Comparison of ENCODE assay signal across 8 mouse cellular contexts in genomic region chr1:184726576-184727300, GRCm38 (mm10). TPM values are rescaled to one million over a fixed set of nuclear protein-coding genes. Genes with fewer than 3 reads are reported as not detected.
DNase-seq lines count a peak whose midpoint lies in the region; ATAC-seq lines count a peak whose summit lies in the region.
"Had no signal": no experiment of that assay in that cellular context is flagged by ENCODE, and none has a peak within 500 bp of the region (broad histone marks: within the 10 kb centered on the region; RNA-seq: fewer than 3 reads in every experiment).

No protein-coding gene starts in this region.

- H3K4me1 ChIP-seq in liver, embryonic 11.5 days (replicated peaks; ENCODE audit: control insufficient read depth, insufficient read depth, low read length), result peaks cover 4% of the 10 kb centered on the region
- H3K4me1 ChIP-seq in forebrain, embryonic 13.5 days, result peaks cover 17% of the 10 kb centered on the region
- peaks cover 22% of the 10 kb centered on the region for H3K4me1 ChIP-seq in intestine, embryonic 16.5 days (ENCODE audit: control insufficient read depth, insufficient read depth, low read length)
- H3K4me1 ChIP-seq in neural tube, embryonic 15.5 days, result peaks cover 16% of the 10 kb centered on the region

- no peak for ATAC-seq in liver, embryonic 11.5 days (replicated peaks; ENCODE audit: low FRiP score)
- ATAC-seq in forebrain, embryonic 13.5 days, result no peak
- no peak for ATAC-seq in intestine, embryonic 16.5 days
- no peak for ATAC-seq in neural tube, embryonic 15.5 days (ENCODE audit: low FRiP score)
- no peak for ATAC-seq in activated CD4-positive, CD25-positive, alpha-beta regulatory T cell, adult 4 months

- no peaks in the 10 kb centered on the region for H3K9me3 ChIP-seq in liver, embryonic 11.5 days (ENCODE audit: control insufficient read depth, low read length)
- no peaks in the 10 kb centered on the region for H3K9me3 ChIP-seq in forebrain, embryonic 13.5 days (replicated peaks)
- no peaks in the 10 kb centered on the region for H3K9me3 ChIP-seq in intestine, embryonic 16.5 days (ENCODE audit: control insufficient read depth, low read length)
- no peaks in the 10 kb centered on the region for H3K9me3 ChIP-seq in neural tube, embryonic 15.5 days (replicated peaks)

- H3K9ac ChIP-seq in liver, embryonic 11.5 days (ENCODE audit: low read depth, low read length), result peak overlapping the region; percentile 85
- H3K9ac ChIP-seq in forebrain, embryonic 13.5 days, result no peak overlapping the region
- peak overlapping the region; percentile 94 for H3K9ac ChIP-seq in intestine, embryonic 16.5 days (ENCODE audit: low read depth, low read length)
- H3K9ac ChIP-seq in neural tube, embryonic 15.5 days (replicated peaks), result no peak overlapping the region

- H3K4me2 ChIP-seq in liver, embryonic 11.5 days, result peak overlapping the region; percentile 98
- peak overlapping the region; percentile 65; the same call in 1 of the 2 replicates for H3K4me2 ChIP-seq in forebrain, embryonic 13.5 days
- H3K4me2 ChIP-seq in intestine, embryonic 16.5 days (ENCODE audit: low read depth, low read length), result peak overlapping the region; percentile 54
- H3K4me2 ChIP-seq in neural tube, embryonic 15.5 days, result peak overlapping the region; percentile 62; the same call in 1 of the 2 replicates

- H3K4me3 ChIP-seq in liver, embryonic 11.5 days (ENCODE audit: low read depth, low read length), result peak overlapping the region; percentile 81
- no peak overlapping the region for H3K4me3 ChIP-seq in forebrain, embryonic 13.5 days
- peak overlapping the region; percentile 73 for H3K4me3 ChIP-seq in intestine, embryonic 16.5 days (ENCODE audit: low read length)
- H3K4me3 ChIP-seq in neural tube, embryonic 15.5 days (replicated peaks), result peak overlapping the region; percentile 36; the same call in 1 of the 2 replicates

- no peaks in the 10 kb centered on the region for H3K36me3 ChIP-seq in liver, embryonic 11.5 days (ENCODE audit: control insufficient read depth, insufficient read depth, low read length)
- H3K36me3 ChIP-seq in forebrain, embryonic 13.5 days (ENCODE audit: poor library complexity, severe bottlenecking), result no peaks in the 10 kb centered on the region
- no peaks in the 10 kb centered on the region for H3K36me3 ChIP-seq in intestine, embryonic 16.5 days (ENCODE audit: control insufficient read depth, insufficient read depth, low read length)
- H3K36me3 ChIP-seq in neural tube, embryonic 15.5 days, result no peaks in the 10 kb centered on the region

- H3K27me3 ChIP-seq in liver, embryonic 11.5 days (replicated peaks; ENCODE audit: control insufficient read depth, insufficient read depth, low read length), result peaks cover 96% of the 10 kb centered on the region
- peaks cover 100% of the 10 kb centered on the region for H3K27me3 ChIP-seq in forebrain, embryonic 13.5 days
- peaks cover 25% of the 10 kb centered on the region for H3K27me3 ChIP-seq in intestine, embryonic 16.5 days (replicated peaks; ENCODE audit: control insufficient read depth, insufficient read depth, low read length)
- H3K27me3 ChIP-seq in neural tube, embryonic 15.5 days (replicated peaks), result peaks cover 94% of the 10 kb centered on the region

- no peak for DNase-seq in liver, embryonic 11.5 days (ENCODE audit: low spot score)
- DNase-seq in liver, result no peak
- no peak for DNase-seq in left cerebral cortex, adult 11 months (ENCODE audit: low spot score)
- DNase-seq: thymus, adult 2 months had no signal

- WGBS in liver, embryonic 11.5 days, result 44% methylated on average over 16 of the region's 16 CpGs
- WGBS in forebrain, embryonic 13.5 days, result 3% methylated on average over 16 of the region's 16 CpGs
- WGBS in intestine, embryonic 16.5 days, result 14% methylated on average over 16 of the region's 16 CpGs
- WGBS in neural tube, embryonic 15.5 days, result 7% methylated on average over 16 of the region's 16 CpGs

- peak overlapping the region; percentile 62 for H3K27ac ChIP-seq in liver, embryonic 11.5 days (ENCODE audit: low read depth, low read length)
- no peak overlapping the region for H3K27ac ChIP-seq in forebrain, embryonic 13.5 days
- peak overlapping the region; percentile 60 for H3K27ac ChIP-seq in intestine, embryonic 16.5 days (ENCODE audit: low read length)
- H3K27ac ChIP-seq in neural tube, embryonic 15.5 days (replicated peaks), result no peak overlapping the region

RNA-seq across cellular contexts. Expression of gene Hlx, which starts 5.7 kb away (rescaled TPM):
- 42.3 and 46.9 TPM in 2 replicates for polyA plus RNA-seq in liver, embryonic 11.5 days (2014; fragmentation: Nextera tagmentation; extraction: Ambion mirVana)
- polyA plus RNA-seq in forebrain, embryonic 13.5 days (2015; fragmentation: Nextera tagmentation; extraction: Ambion mirVana), result 1.5 and 1.7 TPM in 2 replicates
- polyA plus RNA-seq in intestine, embryonic 16.5 days (2015; fragmentation: Nextera tagmentation; extraction: Ambion mirVana), result 30.0 and 33.8 TPM in 2 replicates
- polyA plus RNA-seq in neural tube, embryonic 15.5 days (2015; fragmentation: Nextera tagmentation; extraction: Ambion mirVana), result 2.6 and 7.9 TPM in 2 replicates
- polyA plus RNA-seq in activated CD4-positive, CD25-positive, alpha-beta regulatory T cell, adult 4 months (2017; shearing (Covaris generic)), result not detected

Comparison
In these comparisons a context has a peak if more than half of its experiments do, and no peak if none do; other contexts are left out.
1. H3K27ac ChIP-seq: peak in liver, embryonic 11.5 days (single experiment) and intestine, embryonic 16.5 days (single experiment); none in forebrain, embryonic 13.5 days (single experiment) and neural tube, embryonic 15.5 days (single experiment).
2. H3K9ac ChIP-seq: peak in liver, embryonic 11.5 days (single experiment) and intestine, embryonic 16.5 days (single experiment); none in forebrain, embryonic 13.5 days (single experiment) and neural tube, embryonic 15.5 days (single experiment).
3. Peak in every context shown above with its lines, with median percentiles within 50 percentile points of each other: H3K4me2 ChIP-seq.